Mouse (Mus musculus): ENCODE measurements around the gene Olfr576.

Olfr576 gene

DNA sequence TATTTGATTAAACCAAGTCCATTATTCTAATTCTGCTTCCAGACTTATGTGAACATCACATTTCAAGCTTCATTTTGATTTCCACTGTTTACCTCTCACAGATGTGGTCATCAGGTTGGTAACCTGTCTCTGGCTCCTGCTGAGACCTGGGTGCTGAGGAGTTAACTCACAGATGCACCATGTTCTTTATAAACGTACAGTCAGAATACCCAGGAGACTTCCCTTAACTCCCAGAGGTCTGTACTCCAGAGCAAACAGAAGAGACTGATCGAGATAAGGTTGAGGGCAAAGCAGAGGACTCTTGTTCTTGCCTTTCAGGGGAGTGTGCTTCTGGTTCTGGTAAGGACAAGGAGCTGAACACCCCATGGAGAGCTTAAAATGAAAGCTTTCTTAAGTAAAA is at the start of gene Olfr576:
Olfr576 (plus strand) TSS at position 301 of the 400 bp plus-strand sequence.
- no peak for DNase-seq (ENCODE audit: low spot score in 2 of 2)

DNA sequence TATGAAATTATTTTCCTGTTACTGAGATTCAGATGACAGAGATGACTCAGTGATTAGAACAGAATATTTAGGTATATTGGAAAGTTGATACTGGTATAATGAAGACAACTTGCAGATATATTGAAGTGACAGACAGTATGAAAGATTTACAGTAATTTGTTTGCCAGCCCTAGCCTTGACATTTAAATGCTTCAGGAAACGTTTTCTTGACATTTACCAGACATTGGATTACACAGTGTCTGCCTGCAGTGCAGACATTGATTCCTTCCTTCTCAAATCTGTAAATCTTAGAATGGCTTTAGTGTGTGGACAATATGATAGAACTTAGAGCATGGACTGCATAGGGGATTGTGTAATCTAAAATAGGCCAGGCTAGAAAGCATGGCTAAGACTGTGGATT is 47.2 kb upstream of the Olfr576 start:
- DNase-seq (ENCODE audit: low spot score in 2 of 2), result no peak

DNA sequence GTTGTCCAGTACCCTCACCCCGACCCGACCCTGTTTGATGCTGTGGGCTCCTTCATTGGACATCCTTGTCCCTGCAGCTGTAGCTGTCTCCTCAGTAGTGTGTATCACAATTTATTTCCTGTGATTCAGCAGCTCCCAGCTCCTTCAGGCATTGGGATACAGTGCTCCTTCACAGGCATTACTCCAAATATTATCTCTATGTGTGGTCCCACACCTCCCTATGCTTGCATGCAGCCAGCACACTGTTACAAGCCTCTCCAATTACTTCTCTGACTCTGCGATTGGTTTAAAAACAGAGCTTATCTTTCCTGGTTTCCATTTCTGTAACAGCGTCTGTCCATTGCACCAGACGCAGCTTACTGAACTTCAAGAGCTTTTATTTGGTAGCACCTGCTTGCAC is 46.1 kb upstream of the Olfr576 start:
- no peak for DNase-seq (ENCODE audit: low spot score in 2 of 2)

DNA sequence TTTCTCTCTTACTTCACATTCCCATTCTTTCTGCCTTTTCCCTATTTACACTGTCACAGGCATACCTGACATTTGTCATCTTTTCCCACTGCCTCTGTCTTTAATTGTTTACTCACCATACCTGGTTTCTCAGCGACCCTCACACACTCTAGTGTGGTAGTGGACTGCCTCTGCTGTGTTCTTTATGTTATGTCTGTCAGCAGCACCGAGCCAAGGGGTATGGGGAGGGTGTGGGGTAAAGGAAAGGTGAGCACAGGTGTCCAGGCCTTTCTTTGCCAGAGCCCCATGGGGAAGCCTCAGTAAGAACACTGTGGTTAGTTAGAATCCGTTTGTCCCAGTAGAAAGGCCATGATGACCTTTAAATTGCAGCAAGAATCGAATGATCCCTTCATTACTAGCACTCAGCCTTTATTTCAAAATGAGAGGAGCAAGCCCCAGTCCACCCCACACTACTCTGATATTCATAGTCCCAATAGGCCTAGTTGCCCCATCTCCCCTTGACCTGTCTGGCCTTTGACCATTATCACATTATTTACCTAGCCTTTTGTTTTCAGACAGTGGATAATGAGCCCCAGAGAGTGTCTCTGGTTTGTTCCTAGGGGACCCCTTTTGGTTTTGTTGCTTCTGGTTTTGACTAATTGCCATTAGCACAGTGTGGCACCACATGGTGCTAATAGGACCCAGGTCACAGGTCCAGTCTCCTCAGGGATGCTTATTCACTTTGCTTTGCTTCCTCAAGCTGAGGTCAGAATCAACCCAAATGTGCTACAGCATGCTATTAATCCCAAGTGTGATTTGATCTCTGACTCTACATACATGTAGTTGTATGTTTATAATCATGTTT is 45.2 kb upstream of the Olfr576 start, which contains the start of gene Olfr571:
Olfr571 (minus strand) TSS at position 505 of the 844 bp plus-strand sequence.
- DNase-seq (ENCODE audit: low spot score in 2 of 2), result no peak

DNA sequence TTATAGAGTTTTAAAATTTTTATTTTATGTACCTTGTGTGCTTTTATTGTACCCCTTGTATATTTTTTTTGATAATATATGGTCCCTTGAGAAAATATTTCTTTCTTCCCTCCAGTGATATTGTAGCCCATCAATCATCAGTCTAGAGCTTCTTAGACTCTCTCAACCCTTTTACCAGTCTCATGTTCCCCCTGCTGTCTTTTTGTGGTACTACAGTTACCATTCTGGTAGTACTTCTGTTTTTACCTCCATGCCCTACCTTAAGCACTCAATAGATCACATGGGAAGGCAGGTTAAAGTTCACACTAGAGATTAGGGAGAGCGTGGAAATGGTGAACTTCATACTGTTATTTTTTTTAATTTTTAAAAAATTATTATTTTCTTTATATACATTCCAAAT is 42.8 kb upstream of the Olfr576 start:
- no peak for DNase-seq (ENCODE audit: low spot score in 2 of 2)

DNA sequence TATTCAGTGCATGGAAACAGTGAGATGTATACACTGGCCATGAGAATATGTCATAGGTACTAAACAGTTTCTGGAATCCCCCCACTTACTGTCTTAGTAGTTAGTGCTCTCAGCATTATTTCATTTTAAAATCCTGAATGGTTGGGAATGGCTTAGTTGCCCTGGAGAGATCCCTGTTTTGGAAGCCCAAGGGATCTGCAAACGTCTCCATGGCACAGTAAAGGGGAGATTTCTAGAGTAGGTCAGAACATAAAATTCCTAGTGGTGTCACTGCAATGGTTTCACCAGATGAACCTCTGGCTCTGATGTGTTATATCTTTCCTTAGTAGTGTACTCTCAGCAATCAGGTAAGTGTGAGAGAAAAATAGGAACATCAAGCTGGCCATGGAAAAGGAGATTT is 38.4 kb upstream of the Olfr576 start, which contains the start of gene Olfr572:
Olfr572 (plus strand) TSS at position 301 of the 400 bp plus-strand sequence.
- DNase-seq (ENCODE audit: low spot score in 2 of 2), result no peak

DNA sequence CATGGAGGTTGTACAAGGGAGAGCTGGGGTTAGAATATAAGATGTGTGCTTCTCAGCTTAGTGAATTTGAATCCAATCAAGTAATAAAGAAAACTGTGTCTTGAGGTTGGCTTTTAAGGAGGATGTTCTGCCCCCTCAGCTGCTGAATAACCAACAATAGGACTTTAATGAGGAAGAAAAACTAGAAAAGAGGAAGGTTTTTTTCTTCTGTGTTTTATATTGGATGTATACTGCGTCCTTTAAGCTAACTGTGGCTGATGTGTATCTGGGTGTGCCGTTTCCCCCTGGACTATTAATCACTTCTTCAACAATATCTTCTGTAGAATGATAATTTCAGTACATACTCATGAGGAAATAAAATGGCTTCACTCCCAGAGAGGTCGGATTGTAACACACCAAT is 35.4 kb upstream of the Olfr576 start:
- no peak for DNase-seq (ENCODE audit: low spot score in 2 of 2)

DNA sequence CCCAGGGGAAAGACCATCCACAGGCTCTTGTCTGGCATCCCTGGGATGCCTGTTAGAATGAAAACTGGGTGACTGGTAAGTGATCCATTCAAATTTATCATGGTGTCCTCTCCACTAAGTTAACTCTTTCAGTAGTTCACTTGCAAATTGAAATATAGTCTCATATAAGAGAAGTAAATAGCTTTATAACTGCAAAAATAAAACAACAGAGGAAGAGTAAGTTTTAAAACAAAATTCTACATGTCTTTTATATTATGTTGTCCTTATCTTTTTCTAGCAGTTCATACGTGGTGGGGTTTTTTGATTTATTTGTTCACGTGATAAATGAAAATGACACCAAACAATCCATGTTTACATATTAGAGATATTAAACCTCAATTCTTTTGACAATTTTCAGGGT is 20.0 kb upstream of the Olfr576 start, which contains the start of gene Olfr573-ps1:
Olfr573-ps1 (minus strand) TSS at position 101 of the 400 bp plus-strand sequence.
- no peak for DNase-seq (ENCODE audit: low spot score in 2 of 2)

DNA sequence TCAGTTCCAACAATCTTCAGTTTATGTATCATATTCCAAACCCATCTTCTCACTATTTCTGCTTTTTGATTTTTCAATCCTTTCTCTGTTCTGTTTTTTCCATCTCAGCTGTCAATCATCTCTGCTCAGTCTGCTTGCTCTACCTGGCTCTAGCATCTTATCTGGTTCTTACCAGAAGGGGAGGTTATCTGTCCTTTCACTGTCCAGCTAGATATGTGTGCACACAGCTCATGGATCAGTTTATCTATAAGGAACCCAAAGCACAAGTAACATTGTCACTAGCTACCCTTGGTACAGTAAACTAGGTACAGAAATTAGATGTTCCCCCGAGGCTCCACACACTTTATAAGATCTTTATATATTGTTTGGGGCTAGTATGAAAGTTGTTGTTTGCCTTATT is 19.0 kb upstream of the Olfr576 start:
- DNase-seq (ENCODE audit: low spot score in 2 of 2), result no peak

DNA sequence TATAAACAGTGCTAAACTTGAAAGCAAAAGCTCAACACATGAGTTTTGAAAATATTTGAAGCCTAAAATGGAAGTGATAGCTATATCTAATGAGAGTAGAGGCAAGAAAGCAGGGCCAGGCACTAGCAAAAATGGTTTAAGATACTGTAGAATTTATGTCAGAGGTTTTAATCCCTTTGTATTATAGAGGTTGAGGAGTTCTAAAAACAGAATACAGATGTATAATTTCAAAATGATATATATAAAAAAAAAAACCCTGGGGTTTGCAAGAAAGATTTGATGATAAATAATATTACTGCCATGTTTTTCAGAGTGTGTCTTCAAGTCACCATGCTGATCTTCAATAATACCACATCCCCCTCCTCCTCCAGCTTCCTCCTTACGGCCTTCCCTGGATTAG is 14.3 kb upstream of the Olfr576 start, which contains the start of gene Olfr574:
Olfr574 (plus strand) TSS at position 301 of the 400 bp plus-strand sequence.
- DNase-seq (ENCODE audit: low spot score in 2 of 2), result no peak

DNA sequence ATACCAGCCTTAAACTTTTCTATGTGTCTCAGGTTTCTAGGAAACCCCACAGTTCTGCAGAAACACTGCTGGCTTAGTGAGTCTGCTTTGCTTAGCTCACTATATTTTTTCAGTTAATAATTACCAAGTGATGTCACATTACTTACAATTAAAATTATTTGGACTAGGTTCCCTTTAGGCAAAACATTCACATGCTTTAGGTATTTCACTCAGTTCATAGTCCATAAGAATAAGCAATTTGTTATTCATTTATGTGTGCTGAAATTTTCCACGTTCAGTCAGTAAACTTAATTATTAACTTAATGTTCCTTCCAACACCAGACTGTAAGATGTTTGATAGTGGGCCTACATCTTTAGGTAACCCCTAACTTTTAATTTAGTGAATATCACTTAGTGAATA is 11.7 kb upstream of the Olfr576 start:
- DNase-seq (ENCODE audit: low spot score in 2 of 2), result no peak

DNA sequence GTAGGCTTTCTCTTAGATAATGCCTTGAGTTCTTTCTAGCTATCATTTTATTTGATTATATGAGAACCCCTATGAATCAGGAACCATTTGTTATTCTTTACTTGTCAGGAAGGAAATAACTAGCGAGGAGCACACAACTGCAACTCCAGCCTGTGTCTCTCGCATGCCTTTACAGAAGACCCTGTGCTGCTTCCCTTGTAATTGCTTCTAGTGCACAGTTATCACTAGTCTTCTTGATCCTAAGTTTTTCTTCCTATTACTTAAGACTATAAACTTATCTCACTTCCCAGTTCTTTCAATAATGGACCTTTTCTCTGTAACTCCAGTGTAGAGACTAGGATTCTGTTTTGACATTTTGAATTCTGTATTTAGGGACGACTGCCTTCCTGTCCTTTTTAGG is 4.3 kb upstream of the Olfr576 start:
- no peak for DNase-seq (ENCODE audit: low spot score in 2 of 2)

DNA sequence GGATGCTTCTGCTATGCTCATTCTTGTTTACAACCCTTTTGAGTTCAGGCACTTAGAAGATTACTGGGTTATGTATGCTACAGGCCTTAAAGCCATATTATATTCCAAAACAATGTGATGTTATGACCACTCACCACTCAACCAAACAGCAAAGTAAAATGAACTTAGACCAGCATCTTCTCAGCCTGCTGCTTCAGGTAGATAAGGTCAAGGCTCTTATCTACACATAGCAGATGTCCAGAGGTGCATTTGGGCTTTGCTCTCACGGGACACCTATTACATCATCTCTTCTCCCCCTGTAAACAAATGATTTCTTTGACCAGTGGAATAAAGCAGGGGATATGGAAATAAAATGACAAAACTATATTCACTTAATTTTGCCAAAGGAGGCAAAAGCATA is 3.9 kb upstream of the Olfr576 start, which contains the start of gene Olfr575:
Olfr575 (minus strand) TSS at position 183 of the 400 bp plus-strand sequence.
- DNase-seq (ENCODE audit: low spot score in 2 of 2), result no peak

DNA sequence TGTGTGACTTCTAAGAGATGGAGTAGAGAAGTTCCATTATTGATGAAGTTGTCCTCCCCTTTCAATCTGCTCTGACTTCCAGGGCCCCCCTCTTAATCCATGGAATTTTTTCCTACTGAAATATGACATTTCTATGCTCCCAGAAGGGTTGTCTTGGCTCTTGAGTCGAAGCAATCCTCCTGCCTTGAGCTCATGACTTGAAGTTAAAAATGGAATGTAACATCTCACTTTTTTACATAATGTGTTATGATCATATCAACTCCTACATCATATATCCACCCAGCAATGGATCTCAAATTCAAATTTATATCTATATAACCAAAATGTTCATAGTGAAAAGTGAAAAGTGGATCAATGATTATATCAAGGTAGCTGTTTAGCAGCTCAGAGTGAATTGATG is 11.9 kb downstream of the Olfr576 start:
- DNase-seq (ENCODE audit: low spot score in 2 of 2), result no peak

DNA sequence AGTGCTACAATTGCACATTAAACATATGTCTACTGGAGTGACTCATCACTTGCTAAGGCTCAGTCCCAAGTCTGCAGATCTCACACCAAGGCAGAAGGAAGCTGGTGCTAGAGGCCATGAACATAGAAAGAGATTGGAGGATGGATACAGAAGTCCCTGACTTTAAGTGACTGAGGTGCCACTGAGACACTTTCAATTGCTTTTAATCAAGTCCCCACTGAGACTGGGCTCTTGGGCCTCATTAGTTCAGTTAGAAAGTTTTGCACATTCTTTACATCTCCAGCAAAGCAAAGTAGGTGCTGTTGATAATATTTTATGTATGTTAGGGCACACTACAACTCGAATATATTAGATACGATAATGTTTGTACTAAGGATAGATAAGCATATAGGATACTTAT is 13.4 kb downstream of the Olfr576 start, which contains the start of gene Olfr577:
Olfr577 (minus strand) TSS at position 101 of the 400 bp plus-strand sequence.
- no peak for DNase-seq (ENCODE audit: low spot score in 2 of 2)

DNA sequence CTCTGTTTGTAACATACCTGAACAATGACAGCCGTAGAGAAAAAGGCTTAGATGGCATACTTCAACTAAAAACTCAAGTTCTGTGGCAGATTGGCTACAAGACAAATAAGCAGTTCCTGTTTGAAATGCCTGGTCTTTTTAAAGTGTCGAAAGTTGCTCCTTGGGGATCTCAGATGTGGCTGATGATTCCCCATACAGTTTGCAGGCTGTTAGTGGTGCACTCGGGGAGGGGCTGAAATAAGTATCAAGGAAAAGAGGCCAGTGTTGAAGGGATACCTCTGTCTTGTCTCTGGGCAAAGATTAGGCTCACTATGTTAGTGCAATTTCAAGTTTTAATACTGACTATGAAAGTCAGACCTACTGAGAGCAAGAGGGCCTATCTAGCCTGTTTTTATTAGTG is 26.8 kb downstream of the Olfr576 start, which contains the start of gene Olfr578:
Olfr578 (minus strand) TSS at position 101 of the 400 bp plus-strand sequence.
- no peak for DNase-seq (ENCODE audit: low spot score in 2 of 2)
